Mouse (Mus musculus): Measurements from ENCODE around the gene Igbp1b. TPM values are rescaled to one million over a fixed set of nuclear protein-coding genes. Genes with fewer than 3 reads are reported as not detected.

Igbp1b gene
- 1 to 10 TPM; 1.2 to 1.3 TPM for total RNA-seq (2021)
- long read RNA-seq, partial matches to known transcripts = 0 of 1 reads
- long read RNA-seq, other reads (novel, unspliced or antisense) = 0 of 1 reads

DNA sequence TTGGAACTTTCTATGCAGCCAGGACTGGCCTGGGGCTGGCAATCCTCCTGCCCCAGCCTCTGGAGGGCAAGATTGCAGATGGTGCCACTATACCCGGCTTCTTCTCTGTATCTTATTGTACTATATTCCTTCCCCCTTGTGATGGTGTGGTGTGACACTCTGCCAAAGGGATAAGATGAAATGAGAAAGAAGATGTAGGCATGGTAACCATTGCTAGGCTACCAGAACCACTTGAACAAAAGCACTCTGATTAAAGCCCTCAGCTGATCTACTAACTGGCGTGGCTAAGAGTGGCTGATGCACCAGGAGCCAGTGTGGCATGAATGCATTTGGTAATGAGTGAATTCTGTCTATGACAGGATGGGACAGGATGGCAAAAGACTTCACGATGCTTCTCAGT lies at the start of gene Igbp1b:
Gene Igbp1b (minus strand): TSS at position 29 of the 400 bp plus-strand sequence.
- DNase-seq (ENCODE audit: low spot score in 2 of 2) = peak; percentile 13 to 50

DNA sequence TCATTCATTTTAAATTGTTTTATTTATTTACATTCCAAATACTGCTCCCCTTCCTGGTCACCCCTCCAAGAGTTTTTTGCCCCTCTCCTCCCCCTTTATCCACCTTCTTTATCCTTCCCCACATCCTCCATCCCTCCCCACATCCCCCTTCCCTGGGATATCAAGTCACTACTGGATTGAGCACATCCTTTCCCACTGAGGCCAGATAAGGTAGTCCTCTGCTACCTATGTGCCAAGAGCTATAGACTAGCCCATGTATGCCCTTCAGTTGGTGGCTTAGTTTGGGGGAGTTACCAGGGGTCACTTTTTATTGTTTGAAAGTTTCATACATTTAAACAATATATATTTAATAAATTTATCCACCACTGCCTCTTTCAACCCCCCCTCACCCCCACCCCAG lies 24.6 kb upstream of the Igbp1b start:
- DNase-seq (ENCODE audit: low spot score in 2 of 2) = no peak

DNA sequence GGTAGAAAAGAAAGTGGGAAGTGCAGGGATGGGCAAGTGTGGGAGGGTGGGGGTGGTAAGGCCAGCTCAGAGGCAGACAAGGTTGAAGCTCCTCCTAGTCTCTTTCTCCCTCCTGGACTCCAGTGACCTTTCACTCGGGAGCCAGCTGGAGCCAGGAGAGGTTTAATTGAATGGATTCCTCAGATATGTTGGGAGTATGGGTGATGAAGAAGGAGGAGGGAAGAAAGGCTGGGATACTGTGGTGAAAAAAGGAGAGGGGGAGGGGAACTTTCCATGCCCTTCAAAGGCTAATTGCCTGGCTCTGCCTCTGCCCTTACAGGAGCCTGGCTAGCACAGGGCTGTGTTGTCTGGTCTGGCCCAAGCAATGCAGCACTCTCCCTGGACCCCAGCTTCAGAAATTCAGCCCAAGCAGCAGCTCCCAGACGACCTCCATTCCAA lies 14.4 kb upstream of the Igbp1b start:
- DNase-seq (ENCODE audit: low spot score in 2 of 2) = no peak

DNA sequence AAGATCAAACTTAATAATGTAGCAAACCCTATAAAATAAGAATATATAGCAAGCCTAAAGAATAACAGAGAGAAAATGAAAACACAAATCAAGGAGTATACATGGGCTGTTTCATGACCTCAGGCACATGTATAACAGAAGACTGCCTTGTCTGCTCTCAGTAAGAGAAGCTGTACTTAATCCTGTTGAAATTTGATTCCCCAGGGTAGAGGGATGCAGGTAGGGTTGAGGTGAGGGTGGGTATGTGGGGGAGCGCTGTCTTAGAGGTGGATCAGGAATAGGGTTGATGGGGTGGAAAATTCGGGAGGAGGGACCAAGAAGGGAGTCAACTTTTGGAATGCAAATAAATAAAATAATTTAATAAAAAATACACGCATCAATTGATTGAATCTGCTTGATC lies 7.1 kb upstream of the Igbp1b start:
- DNase-seq (ENCODE audit: low spot score in 2 of 2) = no peak

DNA sequence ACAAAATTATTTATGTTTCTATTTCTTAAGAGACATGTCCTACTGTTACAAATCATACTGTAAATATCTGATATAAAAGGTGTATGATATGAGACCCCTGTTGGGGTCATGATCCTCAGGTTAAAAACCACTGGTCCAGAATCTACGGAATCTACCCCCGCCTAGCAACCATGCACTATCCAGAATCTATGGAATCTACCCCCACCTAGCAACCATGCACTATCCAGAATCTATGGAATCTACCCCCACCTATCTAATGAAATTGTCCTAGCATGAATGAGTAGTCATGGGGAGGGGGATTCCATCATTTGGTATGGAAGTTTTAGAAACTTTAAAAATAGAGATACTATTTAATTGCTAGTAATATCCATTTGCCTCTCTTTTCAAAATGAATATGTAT lies 12.7 kb downstream of the Igbp1b start:
- DNase-seq (ENCODE audit: low spot score in 2 of 2) = no peak

DNA sequence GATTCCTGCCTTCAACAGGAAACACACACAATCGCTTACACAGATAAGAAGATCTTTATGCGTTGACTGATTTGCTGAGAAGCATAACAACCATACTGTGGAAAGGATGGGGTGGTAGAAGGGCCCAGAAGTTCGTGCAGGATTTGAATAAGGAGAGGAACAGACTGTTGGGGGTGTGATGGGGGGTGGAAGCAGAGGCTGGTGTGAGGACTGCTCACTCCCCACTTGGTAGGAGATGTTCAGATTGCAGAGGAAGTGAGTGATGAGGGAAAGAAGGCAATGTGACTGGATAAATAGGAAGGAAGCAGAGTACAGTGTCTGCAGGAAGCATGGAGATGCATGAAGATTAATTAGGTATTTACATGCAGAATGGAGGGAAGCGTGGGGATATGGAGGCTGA lies 19.0 kb downstream of the Igbp1b start:
- DNase-seq (ENCODE audit: low spot score in 2 of 2) = peak; percentile 18 to 59

DNA sequence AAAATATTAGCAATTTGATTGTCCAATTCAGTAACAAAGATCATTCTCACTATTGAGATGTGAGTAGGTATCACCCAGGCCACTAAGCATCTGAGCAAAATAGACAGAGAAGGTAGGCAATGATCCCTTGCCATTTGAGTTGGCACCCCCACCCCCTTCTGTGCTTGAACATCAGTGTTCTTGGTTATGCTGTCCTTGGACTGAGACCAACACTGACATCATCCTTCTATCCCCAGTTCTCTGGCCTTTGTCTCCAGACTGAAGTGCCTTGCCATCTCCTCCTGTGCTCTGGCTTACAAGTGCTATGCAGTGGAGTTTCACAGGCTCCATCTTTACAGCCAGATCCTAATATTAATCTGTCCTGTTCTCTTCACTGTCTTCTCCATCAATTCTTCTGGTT lies 37.6 kb downstream of the Igbp1b start:
- DNase-seq (ENCODE audit: low spot score in 2 of 2) = no peak

DNA sequence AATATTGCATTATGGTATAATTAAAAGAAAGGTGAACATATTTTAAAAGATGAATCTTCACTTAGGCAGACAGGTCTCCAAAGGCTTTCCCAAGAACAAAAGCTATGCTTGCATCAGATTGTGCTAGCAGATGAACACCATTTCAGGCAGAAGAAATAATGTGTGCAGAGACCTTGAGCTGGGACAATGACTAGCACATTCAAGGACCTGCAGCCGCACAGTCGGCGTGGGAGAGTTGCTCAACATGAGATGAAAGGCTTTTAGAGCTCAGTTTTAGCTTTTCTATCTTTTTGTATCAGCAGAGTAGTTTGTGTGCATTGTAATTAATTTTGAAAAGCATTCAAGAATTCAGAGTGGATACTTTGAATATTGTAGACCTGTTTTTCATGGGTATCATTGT lies 39.9 kb downstream of the Igbp1b start:
- no peak for DNase-seq (ENCODE audit: low spot score in 2 of 2)

Other genes with a start within 250 kb of the Igbp1b start
- 100 to 1,000 TPM; 201 to 215 TPM for gene Lmo3, start 76.6 kb downstream of the Igbp1b start, total RNA-seq (2021)

All from layer of hippocampus, adult 18-20 months (tissue).